Mouse (Mus musculus) embryonic fibroblast, embryonic 13.5 days (primary cell): ENCODE measurements around the gene Stk24. TPM values are rescaled to one million over a fixed set of nuclear protein-coding genes. Genes with fewer than 3 reads are reported as not detected.

Experiments
- H3K27ac ChIP-seq: 2 replicates; pipeline ENCODE4 v1.5.1; 2012; ENCODE audit warnings: low read length, control low read depth, inconsistent platforms; ENCODE audit not compliant: insufficient read depth
- H3K4me1 ChIP-seq: 2 replicates; pipeline ENCODE4 v1.6.1; 2011; ENCODE audit warnings: low read length; ENCODE audit not compliant: control insufficient read depth, insufficient read depth
- H3K4me3 ChIP-seq: 2 replicates; pipeline ENCODE4 v1.5.1; 2011; ENCODE audit warnings: mild to moderate bottlenecking, control low read depth, low read length; ENCODE audit not compliant: insufficient read depth
- CTCF ChIP-seq: IDR thresholded peaks from 2 replicates; pipeline ENCODE4 v1.5.1; 2011; ENCODE audit warnings: mild to moderate bottlenecking, control low read depth, low read length, moderate library complexity, borderline replicate concordance; ENCODE audit not compliant: insufficient read depth
- POLR2A ChIP-seq: IDR thresholded peaks from 2 replicates; pipeline ENCODE4 v1.6.1; 2011; ENCODE audit warnings: low read depth, mild to moderate bottlenecking, control low read depth, low read length, moderate library complexity
- polyA plus RNA-seq: library from polyadenylated mRNA; stranded (reverse); fragments of >200 nt; gene quantifications from 2 replicates; pipeline ENCODE4 v1.2.4, GENCODE M21; 2011; ENCODE audit warnings: low read depth; ENCODE audit not compliant: missing spikeins, insufficient read length

The Stk24 gene
- polyA plus RNA-seq, 1 experiment: 102 TPM

DNA sequence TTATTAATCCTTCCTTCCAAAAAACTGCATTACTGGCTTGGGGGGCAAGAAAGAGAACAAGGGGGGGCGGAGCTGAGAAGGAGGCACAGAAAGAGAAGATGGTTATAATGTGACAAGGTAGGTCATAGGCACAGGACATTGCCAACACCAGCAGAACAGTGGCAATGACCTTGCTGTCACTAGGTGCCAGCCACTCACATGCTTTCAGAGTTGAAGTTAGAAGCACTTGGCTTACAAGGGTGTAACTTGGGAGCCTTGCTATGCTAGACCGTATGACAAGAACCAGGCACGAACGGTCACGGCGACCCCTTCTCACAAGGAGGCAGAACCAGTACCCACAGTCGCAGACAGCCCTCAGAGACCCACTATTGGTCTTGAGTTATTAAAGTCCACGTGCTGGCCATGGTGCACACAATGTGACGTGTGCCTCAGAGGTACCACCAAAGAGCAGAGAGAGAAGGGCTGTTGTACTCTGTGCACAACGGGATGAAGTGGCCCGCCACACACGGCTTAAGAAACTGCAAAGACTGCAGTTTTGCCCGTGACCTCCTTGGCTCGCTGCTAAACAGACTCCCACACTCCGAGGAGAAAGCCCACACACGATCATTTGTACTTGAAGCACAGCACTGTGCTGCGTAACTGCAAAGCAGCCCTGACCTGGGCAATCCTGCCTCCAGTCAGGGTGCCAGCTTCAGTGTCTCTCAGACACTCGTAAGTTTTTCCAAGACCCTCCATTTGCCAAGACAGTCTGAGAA, 40.8 kb downstream of the Stk24 start:
- TF ChIP-seq CTCF (no peak), POLR2A (no peak)
- Histone ChIP-seq H3K27ac (no peak overlapping the region), H3K4me3 (no peak overlapping the region), H3K4me1 (0 out of 2 replicates have a peak, but pooled peaks cover 1% of the 10 kb centered on the region)

DNA sequence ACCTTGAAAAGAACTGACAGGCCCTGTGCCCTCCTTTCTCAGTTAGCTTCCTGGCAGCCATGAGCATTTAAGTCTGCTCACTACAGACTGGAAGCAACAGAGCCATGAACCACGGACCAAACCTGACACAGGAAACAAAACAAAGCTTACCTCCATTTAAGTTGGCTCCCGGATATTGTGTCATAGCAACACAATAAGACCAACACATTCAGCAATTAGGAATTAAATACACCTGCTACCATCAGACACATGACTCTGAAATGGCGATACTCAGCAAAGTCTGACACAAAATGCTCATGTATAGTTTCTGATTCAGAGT, 49.8 kb downstream of the Stk24 start:
- TF ChIP-seq POLR2A (no peak), CTCF (no peak)
- H3K27ac ChIP-seq: no peak overlapping the region
- H3K4me1 ChIP-seq: no peaks in the 10 kb centered on the region; the same call in 1 of the 2 replicates
- no peak overlapping the region for H3K4me3 ChIP-seq

DNA sequence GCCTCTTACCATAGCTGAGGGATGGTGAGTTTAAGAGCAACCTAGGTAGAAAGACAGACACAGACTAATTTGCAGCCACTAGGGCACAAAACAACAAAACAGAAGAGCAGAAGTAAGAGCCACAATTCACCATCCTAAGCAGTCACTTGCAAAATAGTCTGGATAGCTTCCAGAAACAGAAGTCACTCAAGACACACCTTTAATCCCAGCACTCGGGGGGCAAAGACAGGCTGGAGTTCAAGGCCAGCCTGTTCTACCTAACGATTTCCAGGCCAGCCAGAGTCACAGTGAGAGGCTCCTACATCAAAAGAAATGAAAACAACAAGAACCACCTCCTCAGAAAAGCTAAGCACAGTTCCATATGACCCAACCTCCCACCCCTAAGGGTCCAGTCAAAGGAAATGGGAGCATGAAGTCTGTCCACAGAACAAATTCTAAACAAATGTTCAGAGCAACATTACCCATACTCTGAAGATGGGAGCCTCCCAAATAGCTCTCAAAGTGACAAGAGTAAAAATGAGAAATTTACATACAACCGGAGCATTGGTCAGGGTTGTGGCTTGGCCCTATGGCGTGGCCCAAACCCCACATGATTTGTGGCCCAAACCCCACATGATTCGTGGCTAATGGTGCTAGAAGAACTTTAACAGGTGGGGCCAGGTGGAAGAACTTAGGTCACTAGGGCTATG, 50.3 kb downstream of the Stk24 start:
- H3K4me3 ChIP-seq: no peak overlapping the region
- no peak for TF ChIP-seq POLR2A
- no peak for TF ChIP-seq CTCF
- H3K27ac ChIP-seq: no peak overlapping the region
- no peaks in the 10 kb centered on the region; the same call in 1 of the 2 replicates for H3K4me1 ChIP-seq

DNA sequence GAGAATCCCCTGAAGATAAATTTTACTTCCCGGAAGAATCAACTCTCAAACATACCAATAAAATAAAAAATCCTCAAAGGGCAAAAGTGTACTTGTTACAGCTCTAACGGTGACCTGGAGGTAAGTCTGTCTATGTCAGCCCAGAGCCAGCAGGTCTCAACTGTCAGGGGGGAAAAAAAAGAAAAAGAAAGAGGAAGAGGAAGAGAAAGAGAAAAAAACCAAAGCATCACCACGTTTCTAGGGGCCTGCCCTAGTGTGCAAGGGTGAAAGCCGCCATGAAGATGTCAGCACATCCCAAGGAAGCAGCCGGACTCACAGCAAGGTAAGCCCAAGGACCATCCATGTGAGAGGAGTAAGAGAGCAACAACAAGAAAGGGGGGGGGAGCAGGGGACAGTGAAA, 50.9 kb downstream of the Stk24 start:
- Histone ChIP-seq H3K27ac (no peak overlapping the region), H3K4me3 (no peak overlapping the region), H3K4me1 (no peaks in the 10 kb centered on the region; the same call in 1 of the 2 replicates)
- TF ChIP-seq POLR2A (no peak), CTCF (no peak)

DNA sequence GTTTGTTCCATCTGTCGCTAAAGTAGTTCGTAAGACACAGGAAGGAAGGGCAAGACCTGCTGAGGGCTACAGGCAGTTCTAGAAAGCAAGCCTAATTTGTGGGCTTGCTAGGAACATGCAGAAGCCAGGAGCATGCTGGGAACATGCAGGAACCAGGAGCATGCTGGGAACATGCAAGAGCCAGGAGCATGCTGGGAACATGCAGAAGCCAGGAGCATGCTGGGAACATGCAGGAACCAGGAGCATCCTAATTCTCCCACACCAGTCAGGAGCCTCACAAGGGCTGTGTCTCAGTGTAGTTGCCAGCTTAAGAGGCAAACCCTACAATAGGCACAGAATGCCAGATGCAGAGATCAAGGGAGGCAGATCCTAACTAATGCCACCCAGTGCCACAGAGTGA, 53.4 kb downstream of the Stk24 start:
- no peak overlapping the region for H3K27ac ChIP-seq
- no peak overlapping the region for H3K4me3 ChIP-seq
- no peak for TF ChIP-seq POLR2A
- no peak for TF ChIP-seq CTCF
- H3K4me1 ChIP-seq: no peaks in the 10 kb centered on the region; the same call in 1 of the 2 replicates

DNA sequence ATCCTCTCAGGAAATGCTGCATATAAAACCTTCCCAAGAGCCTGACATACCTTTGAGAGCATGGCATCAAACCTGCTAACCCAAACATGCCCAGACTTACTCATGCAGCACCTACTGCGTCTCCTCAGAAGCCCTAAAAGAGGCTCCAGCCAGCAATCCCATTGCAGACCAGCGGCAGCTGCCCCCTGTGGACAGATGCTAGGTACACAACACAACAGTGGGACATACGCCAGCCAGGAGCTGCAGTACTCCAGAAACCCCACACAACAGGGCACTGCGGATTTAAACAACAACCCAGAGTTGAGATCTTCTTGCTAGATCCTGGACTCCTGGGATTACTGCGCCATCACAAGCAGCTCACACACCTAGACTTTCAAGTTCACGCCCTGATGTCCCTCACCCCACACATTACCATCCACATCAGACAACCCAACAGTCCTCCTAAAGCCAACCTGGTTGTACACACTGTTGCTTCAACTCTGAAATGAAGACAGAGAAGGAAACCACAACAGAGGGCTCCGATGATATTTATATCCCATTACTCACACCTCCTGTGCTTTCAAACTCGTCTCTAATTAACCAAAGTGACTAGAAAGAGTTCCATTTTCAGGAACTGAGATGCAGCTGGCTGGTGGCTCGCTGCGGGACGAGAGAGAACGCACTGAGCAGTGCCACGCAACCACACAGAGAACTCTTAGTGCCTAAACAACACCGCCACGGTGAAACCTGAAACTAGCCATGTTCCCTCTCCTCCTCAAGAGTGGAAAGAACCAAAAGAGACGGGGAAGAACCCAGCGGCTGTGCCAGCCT, 55.1 kb downstream of the Stk24 start:
- H3K27ac ChIP-seq: no peak overlapping the region
- TF ChIP-seq CTCF (no peak), POLR2A (no peak)
- no peak overlapping the region for H3K4me3 ChIP-seq
- H3K4me1 ChIP-seq: no peaks in the 10 kb centered on the region; the same call in 1 of the 2 replicates

DNA sequence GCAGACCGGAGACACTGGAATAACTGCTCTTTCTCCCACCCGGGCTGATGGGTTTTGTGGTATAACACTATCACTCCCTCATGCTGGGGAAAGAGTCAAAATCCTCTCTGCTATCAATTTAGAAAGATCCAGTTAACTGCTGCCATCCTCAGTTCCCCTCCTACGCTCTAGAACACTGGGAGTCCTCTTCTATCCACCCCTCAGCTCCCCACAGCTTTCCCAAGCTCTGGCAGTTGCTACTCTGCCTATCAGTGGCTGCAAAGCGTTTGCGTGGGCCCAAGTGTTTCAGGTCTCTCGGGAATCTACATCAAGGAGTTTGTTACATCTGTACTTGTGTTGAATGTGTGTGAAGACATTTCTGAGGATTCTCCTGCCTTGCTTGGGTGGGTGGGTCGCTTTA, 57.2 kb downstream of the Stk24 start:
- Histone ChIP-seq H3K4me1 (no peaks in the 10 kb centered on the region; the same call in 1 of the 2 replicates), H3K4me3 (no peak overlapping the region), H3K27ac (no peak overlapping the region)
- no peak for TF ChIP-seq CTCF
- no peak for TF ChIP-seq POLR2A

DNA sequence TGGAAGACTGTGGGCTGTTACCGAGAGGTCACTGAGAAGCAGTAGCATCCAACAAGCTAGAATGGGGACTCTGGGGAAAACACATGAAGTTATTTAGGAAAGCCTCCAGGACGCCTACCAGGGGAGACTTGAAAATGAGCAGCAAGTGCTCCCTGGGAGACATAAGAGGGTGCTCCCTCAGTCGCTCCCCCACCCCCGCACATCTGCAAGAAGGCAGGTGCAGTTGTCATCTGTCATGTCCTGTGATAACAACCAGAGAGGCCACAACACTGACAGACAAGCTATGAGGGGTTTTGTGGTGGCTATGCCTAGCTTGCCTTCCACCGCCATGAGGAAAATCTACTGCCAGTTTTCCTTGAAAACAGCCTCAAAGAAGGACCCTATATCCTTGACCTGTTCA, 57.7 kb downstream of the Stk24 start:
- TF ChIP-seq CTCF: no peak
- no peak for TF ChIP-seq POLR2A
- no peak overlapping the region for H3K4me3 ChIP-seq
- peaks cover 3% of the 10 kb centered on the region; the same call in 1 of the 2 replicates for H3K4me1 ChIP-seq
- H3K27ac ChIP-seq: no peak overlapping the region

DNA sequence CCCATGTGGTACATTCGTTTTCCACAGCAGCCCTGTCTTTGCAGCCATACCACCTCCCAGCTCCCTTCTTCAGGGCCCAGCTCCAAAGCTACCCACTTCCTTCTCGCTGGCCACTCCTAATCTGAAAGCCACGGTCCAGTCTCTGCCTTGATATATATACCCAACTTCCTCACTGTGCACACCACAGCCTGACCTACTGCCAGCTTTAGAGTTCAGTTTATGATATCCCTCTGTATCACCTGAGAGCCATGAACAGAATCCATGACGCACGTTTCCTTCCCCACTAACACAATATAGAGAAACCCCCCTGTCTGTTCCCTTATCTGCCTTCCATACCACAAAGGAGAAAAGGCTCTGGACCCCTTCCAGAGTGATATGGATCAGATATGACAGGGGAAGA, 61.4 kb downstream of the Stk24 start:
- no peak overlapping the region for H3K27ac ChIP-seq
- 0 out of 2 replicates have a peak, but pooled peaks cover 3% of the 10 kb centered on the region for H3K4me1 ChIP-seq
- TF ChIP-seq CTCF: no peak
- TF ChIP-seq POLR2A: no peak

DNA sequence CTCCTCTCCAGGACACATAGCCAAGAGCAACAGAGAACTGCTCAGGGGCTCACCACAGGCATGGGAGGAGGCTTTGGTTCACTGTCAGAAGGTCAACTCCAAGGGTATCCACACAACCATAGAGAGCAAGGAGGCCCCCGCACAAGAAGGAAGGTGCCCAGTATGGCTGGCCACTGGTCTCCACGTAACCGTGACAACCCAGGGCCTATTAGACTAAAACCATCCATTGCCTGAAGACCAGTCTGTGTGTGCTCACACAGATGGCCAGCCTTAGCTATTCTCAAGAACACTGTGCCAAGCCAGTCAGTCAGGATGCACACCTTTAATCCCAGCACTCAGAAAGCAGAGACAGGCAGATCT, 62.5 kb downstream of the Stk24 start:
- Histone ChIP-seq H3K4me3 (no peak overlapping the region), H3K27ac (no peak overlapping the region), H3K4me1 (0 out of 2 replicates have a peak, but pooled peaks cover 3% of the 10 kb centered on the region)
- TF ChIP-seq CTCF (no peak), POLR2A (no peak)

More for the DNA sequence above, 61.4 kb downstream of the Stk24 start:
- no peak overlapping the region for H3K4me3 ChIP-seq
